Mouse (Mus musculus) stomach, embryonic 16.5 days (tissue): ENCODE data around the gene Hsd17b2. TPM values are rescaled to one million over a fixed set of nuclear protein-coding genes. Genes with fewer than 3 reads are reported as not detected.
A peak's percentile ranks its signal among the peaks of the same experiment; 100 is the strongest.

Source experiments
- ATAC-seq: fragments of 200-750 bp; cut with Nextera tagmentation; 2 replicates; pipeline ENCODE4 v1.8.0; 2017; ENCODE audit warnings: moderate number of reproducible peaks, moderate TSS enrichment; ENCODE audit not compliant: insufficient read depth, low FRiP score
- H3K27ac ChIP-seq: fragments of 300-500 bp; sonication (generic); 2 replicates; pipeline ENCODE4 v1.5.1; 2014; ENCODE audit warnings: low read length
- H3K27me3 ChIP-seq: fragments of 300-500 bp; sonication (generic); 2 replicates; pipeline ENCODE4 v1.6.1; 2014; ENCODE audit warnings: low read length, control low read depth, mixed read lengths; ENCODE audit not compliant: control insufficient read depth, insufficient read depth
- H3K36me3 ChIP-seq: fragments of 300-500 bp; sonication (generic); 2 replicates; pipeline ENCODE4 v1.6.1; 2014; ENCODE audit warnings: low read length; ENCODE audit not compliant: control insufficient read depth, insufficient read depth
- H3K4me1 ChIP-seq: fragments of 300-500 bp; sonication (generic); 2 replicates; pipeline ENCODE4 v1.6.1; 2014; ENCODE audit warnings: low read length, control low read depth, mixed read lengths; ENCODE audit not compliant: control insufficient read depth, insufficient read depth
- H3K4me2 ChIP-seq: fragments of 300-500 bp; sonication (generic); 2 replicates; pipeline ENCODE4 v1.6.1; 2014; ENCODE audit warnings: low read depth, low read length, mixed read lengths
- H3K4me3 ChIP-seq: fragments of 300-500 bp; sonication (generic); replicated peaks from 2 replicates; pipeline ENCODE4 v1.5.1; 2014; ENCODE audit warnings: mild to moderate bottlenecking, low read length
- H3K9ac ChIP-seq: fragments of 300-500 bp; sonication (generic); 2 replicates; pipeline ENCODE4 v1.6.1; 2014; ENCODE audit warnings: low read length
- H3K9me3 ChIP-seq: fragments of 300-500 bp; sonication (generic); replicated peaks from 2 replicates; pipeline ENCODE4 v1.6.1; 2016; ENCODE audit warnings: low read length, control low read depth; ENCODE audit not compliant: control insufficient read depth
- WGBS: fragments of 180-500 bp; shearing (Covaris S2); extraction: QIAGEN DNeasy Blood & Tissue Kit; methylation state at CpG from one replicate; pipeline ENCODE4 v1.1.7; 2014; 5-methylcytosine and 5-hydroxymethylcytosine counted together
- polyA plus RNA-seq: library from polyadenylated mRNA; unstranded; fragments of >200 nt; fragmentation: Nextera tagmentation; extraction: Ambion mirVana; gene quantifications from 2 replicates; pipeline ENCODE4 v1.2.1, GENCODE M21; 2015

Gene Hsd17b2
- polyA plus RNA-seq: 34.3 and 42.8 TPM in 2 replicates

GRCm38 (mm10) chr8:117701859-117702258 is at the start of gene Hsd17b2:
TSS of gene Hsd17b2 (plus strand) at chr8:117701904.
- 36% methylated on average over 13 of the region's 13 CpGs for WGBS
- H3K27ac ChIP-seq: peak within 1 kb of the TSS; percentile 66
- H3K4me3 ChIP-seq: peak within 1 kb of the TSS; percentile 28
- no peaks in the 10 kb centered on the region for H3K4me1 ChIP-seq
- H3K27me3 ChIP-seq: no peaks in the 10 kb centered on the region
- peak; percentile 54; the same call in 1 of the 2 replicates for ATAC-seq
- no peaks in the 10 kb centered on the region for H3K9me3 ChIP-seq
- peak within 1 kb of the TSS; percentile 61 for H3K9ac ChIP-seq
- H3K4me2 ChIP-seq: peak within 1 kb of the TSS; percentile 34
- H3K36me3 ChIP-seq: no peaks in the 10 kb centered on the region

- H3K9me3 ChIP-seq: 0 out of 2 replicates have a peak, but pooled peaks cover 6% of the 10 kb centered on the region
- H3K27me3 ChIP-seq: no peaks in the 10 kb centered on the region
- H3K36me3 ChIP-seq: no peaks in the 10 kb centered on the region
- no peak overlapping the region for H3K27ac ChIP-seq
- WGBS: 93% methylated on average over 1 of the region's 1 CpGs
- no peaks in the 10 kb centered on the region for H3K4me1 ChIP-seq
- H3K9ac ChIP-seq: no peak overlapping the region
- H3K4me3 ChIP-seq: no peak overlapping the region
- H3K4me2 ChIP-seq: no peak overlapping the region
- peak; percentile 21; the same call in 1 of the 2 replicates for ATAC-seq
Measured at GRCm38 (mm10) chr8:117652318-117652717, 49.4 kb upstream of the Hsd17b2 start.

- no peak for ATAC-seq
- peaks cover 3% of the 10 kb centered on the region; the same call in 1 of the 2 replicates for H3K36me3 ChIP-seq
- H3K4me1 ChIP-seq: peaks cover 14% of the 10 kb centered on the region
- no peak overlapping the region for H3K27ac ChIP-seq
- 69% methylated on average over 7 of the region's 7 CpGs for WGBS
- no peak overlapping the region for H3K9ac ChIP-seq
- H3K4me3 ChIP-seq: no peak overlapping the region
- H3K9me3 ChIP-seq: no peaks in the 10 kb centered on the region
- H3K4me2 ChIP-seq: no peak overlapping the region
- H3K27me3 ChIP-seq: no peaks in the 10 kb centered on the region
Measured at GRCm38 (mm10) chr8:117658990-117659389, 42.7 kb upstream of the Hsd17b2 start.

GRCm38 (mm10) chr8:117660358-117661031 is 41.2 kb upstream of the Hsd17b2 start:
- H3K27ac ChIP-seq: peak overlapping the region; percentile 57; the same call in 1 of the 2 replicates
- peak overlapping the region; percentile 46 for H3K4me2 ChIP-seq
- peaks cover 14% of the 10 kb centered on the region for H3K4me1 ChIP-seq
- H3K4me3 ChIP-seq: peak overlapping the region; percentile 9; the same call in 1 of the 2 replicates
- peak overlapping the region; percentile 36; the same call in 1 of the 2 replicates for H3K9ac ChIP-seq
- H3K9me3 ChIP-seq: no peaks in the 10 kb centered on the region
- no peaks in the 10 kb centered on the region for H3K27me3 ChIP-seq
- 19% methylated on average over 11 of the region's 11 CpGs for WGBS
- peak; percentile 82 for ATAC-seq
- peaks cover 7% of the 10 kb centered on the region; the same call in 1 of the 2 replicates for H3K36me3 ChIP-seq

GRCm38 (mm10) chr8:117667349-117668124 is 34.2 kb upstream of the Hsd17b2 start:
- no peak overlapping the region for H3K4me3 ChIP-seq
- no peak for ATAC-seq
- no peaks in the 10 kb centered on the region for H3K9me3 ChIP-seq
- peaks cover 7% of the 10 kb centered on the region; the same call in 1 of the 2 replicates for H3K36me3 ChIP-seq
- no peak overlapping the region for H3K9ac ChIP-seq
- H3K27ac ChIP-seq: no peak overlapping the region
- no peaks in the 10 kb centered on the region; the same call in 1 of the 2 replicates for H3K27me3 ChIP-seq
- no peaks in the 10 kb centered on the region for H3K4me1 ChIP-seq
- no peak overlapping the region for H3K4me2 ChIP-seq
- WGBS: 60% methylated on average over 13 of the region's 13 CpGs

- no peak for ATAC-seq
- Histone ChIP-seq H3K4me3 (no peak overlapping the region), H3K4me1 (no peaks in the 10 kb centered on the region), H3K9me3 (no peaks in the 10 kb centered on the region), H3K27ac (no peak overlapping the region), H3K4me2 (no peak overlapping the region), H3K27me3 (no peaks in the 10 kb centered on the region; the same call in 1 of the 2 replicates), H3K36me3 (no peaks in the 10 kb centered on the region), H3K9ac (no peak overlapping the region)
- 19% methylated on average over 11 of the region's 11 CpGs for WGBS
Measured at GRCm38 (mm10) chr8:117670461-117670860, 31.2 kb upstream of the Hsd17b2 start.

- Histone ChIP-seq H3K9ac (no peak overlapping the region), H3K9me3 (no peaks in the 10 kb centered on the region), H3K4me1 (no peaks in the 10 kb centered on the region), H3K4me2 (0 out of 2 replicates have a peak overlapping the region, but pooled peaks have one; percentile 85), H3K36me3 (no peaks in the 10 kb centered on the region), H3K4me3 (no peak overlapping the region), H3K27ac (no peak overlapping the region), H3K27me3 (no peaks in the 10 kb centered on the region; the same call in 1 of the 2 replicates)
- WGBS: 86% methylated on average over 3 of the region's 3 CpGs
- no peak for ATAC-seq
Measured at GRCm38 (mm10) chr8:117672558-117672957, 29.1 kb upstream of the Hsd17b2 start.

- ATAC-seq: peak; percentile 49; the same call in 1 of the 2 replicates
- Histone ChIP-seq H3K9ac (peak within 1 kb of the TSS; percentile 85), H3K27me3 (no peaks in the 10 kb centered on the region; the same call in 1 of the 2 replicates), H3K4me1 (no peaks in the 10 kb centered on the region), H3K4me3 (peak within 1 kb of the TSS; percentile 70), H3K4me2 (peak within 1 kb of the TSS; percentile 85), H3K36me3 (no peaks in the 10 kb centered on the region), H3K9me3 (no peaks in the 10 kb centered on the region), H3K27ac (no peak within 1 kb of the TSS)
- WGBS: 11% methylated on average over 17 of the region's 17 CpGs
Measured at GRCm38 (mm10) chr8:117673430-117673830, 28.3 kb upstream of the Hsd17b2 start, which contains the start of gene Sdr42e1. TSS of gene Sdr42e1 (minus strand) at chr8:117673689.

GRCm38 (mm10) chr8:117675171-117675570 is 26.5 kb upstream of the Hsd17b2 start:
- Histone ChIP-seq H3K36me3 (no peaks in the 10 kb centered on the region), H3K4me2 (no peak overlapping the region), H3K27ac (no peak overlapping the region), H3K9me3 (no peaks in the 10 kb centered on the region), H3K27me3 (no peaks in the 10 kb centered on the region; the same call in 1 of the 2 replicates), H3K4me3 (no peak overlapping the region), H3K9ac (no peak overlapping the region), H3K4me1 (no peaks in the 10 kb centered on the region)
- 69% methylated on average over 5 of the region's 5 CpGs for WGBS
- ATAC-seq: no peak
